Mouse (Mus musculus): ENCODE measurements around the gene Dis3. TPM values are rescaled to one million over a fixed set of nuclear protein-coding genes. Genes with fewer than 3 reads are reported as not detected.

Gene Dis3
- 28.7 and 46.5 TPM in 2 replicates for polyA plus RNA-seq (2014; fragmentation: Nextera tagmentation; extraction: Ambion mirVana)

DNA sequence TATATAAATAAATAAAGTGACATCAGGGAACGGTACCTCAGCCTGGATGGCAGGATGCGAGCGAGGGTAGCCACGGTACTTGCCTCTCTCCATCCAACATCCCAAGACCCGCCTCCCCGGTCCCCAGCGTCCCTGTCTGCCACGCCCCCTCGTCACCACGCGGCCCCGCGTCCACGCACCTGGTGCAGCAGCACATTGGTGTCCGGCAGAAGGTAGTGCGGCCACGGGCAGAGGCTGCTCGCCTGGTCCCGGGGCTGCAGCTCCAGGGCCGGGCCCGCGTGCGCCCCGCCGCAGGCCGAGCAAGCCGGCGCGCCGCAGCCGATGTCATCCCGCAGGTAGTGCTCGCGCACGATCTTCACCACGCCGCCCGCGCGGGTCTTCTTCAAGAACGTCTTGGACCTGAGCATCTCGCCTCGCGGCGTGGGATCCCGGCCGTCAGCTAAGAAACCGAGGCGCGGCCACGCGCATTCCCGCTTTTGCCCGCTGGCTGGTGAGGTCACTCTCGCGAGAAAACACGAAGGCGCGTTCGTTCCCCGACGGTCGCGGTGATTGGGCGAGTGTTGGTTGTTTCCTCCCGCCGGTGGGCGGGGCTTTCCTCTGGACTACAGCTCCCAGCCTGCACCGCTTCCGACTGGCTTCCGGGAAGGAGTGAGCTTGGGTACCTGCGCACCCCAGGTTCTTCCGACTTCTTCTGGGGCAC, at the start of gene Dis3, which contains the start of gene Pibf1:
Dis3 (minus strand) TSS at position 504 of the 700 bp plus-strand sequence.
Pibf1 (plus strand) TSS at position 158 of the 700 bp plus-strand sequence.
- no peaks in the 10 kb centered on the region for H3K9me3 ChIP-seq (ENCODE audit: control insufficient read depth, low read length)
- H3K4me3 ChIP-seq (ENCODE audit: low read length), result peak within 1 kb of the TSS; percentile 87
- H3K9ac ChIP-seq (ENCODE audit: low read depth, low read length), result peak within 1 kb of the TSS; percentile 80
- no peaks in the 10 kb centered on the region for H3K27me3 ChIP-seq (ENCODE audit: control insufficient read depth, insufficient read depth, low read length)
- H3K4me2 ChIP-seq (replicated peaks; ENCODE audit: low read depth, low read length), result peak within 1 kb of the TSS; percentile 64
- ATAC-seq (ENCODE audit: low FRiP score, low TSS enrichment), result peak; percentile 100
- under 1% methylated on average over 68 of the region's 73 CpGs for WGBS
- peak within 1 kb of the TSS; percentile 64 for H3K27ac ChIP-seq (ENCODE audit: low read depth, low read length)
- H3K4me1 ChIP-seq (ENCODE audit: control insufficient read depth, insufficient read depth, low read length), result peaks cover 13% of the 10 kb centered on the region; the same call in 1 of the 2 replicates
- H3K36me3 ChIP-seq (ENCODE audit: control insufficient read depth, insufficient read depth, low read length), result peaks cover 41% of the 10 kb centered on the region

DNA sequence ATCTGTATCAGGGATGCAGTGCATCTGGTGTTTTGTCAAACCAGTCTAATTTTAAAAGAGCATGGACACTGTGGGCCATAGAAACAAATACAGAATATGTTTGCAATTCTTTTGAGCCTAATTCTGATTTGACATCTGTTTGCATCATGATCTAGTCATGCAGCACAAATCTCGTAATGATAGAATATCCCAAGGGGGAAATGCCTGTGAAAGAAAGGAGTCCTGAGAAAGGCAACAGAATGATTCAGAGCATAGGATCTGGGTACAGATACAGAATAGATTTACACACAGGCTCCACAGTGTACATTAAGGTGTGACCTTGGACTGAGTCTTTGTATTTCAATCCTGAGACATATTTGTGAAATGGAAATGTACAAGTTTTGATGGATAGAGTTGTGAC, 47.3 kb upstream of the Dis3 start:
- 82% methylated on average over 1 of the region's 1 CpGs for WGBS
- no peak for ATAC-seq (ENCODE audit: low FRiP score, low TSS enrichment)

DNA sequence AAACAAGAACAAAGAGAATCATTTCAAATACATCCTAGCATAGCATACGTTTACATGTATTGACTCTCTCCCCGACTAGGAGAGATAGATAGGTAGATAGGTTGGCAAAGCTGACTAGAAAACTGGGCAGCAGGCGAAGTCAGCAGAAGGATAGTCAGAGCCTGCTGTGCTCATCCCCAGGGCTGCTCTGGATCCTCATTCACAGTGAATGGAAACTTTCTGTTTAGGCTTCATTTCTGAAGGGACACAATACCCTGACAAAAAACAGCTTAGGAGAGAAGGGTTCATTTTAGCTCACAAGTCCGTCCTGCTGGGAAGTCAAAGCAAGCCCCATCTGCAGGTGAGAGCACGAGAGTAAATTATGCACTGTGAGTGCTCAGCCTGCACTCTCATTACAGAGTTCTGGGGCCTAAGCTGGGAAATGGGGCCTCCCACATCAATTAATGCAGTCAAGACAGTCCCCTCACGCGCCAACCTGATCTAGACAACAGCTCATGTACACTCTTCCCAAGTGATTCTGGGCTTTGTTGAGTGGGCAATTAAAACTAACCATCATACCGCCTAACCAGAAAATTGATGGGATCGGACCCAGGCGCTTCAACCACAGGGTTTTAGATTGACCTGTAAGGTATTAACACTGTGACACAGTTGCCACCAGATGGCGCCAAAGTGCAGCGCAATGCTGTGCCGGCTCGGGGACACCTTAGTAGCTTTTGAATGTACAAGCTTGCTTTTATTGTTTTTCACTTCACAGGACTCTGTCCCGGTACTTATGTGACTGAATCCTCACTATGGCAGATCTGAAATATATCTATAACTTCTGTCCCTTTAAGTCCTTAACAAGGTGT, 42.4 kb upstream of the Dis3 start:
- 22% methylated on average over 15 of the region's 15 CpGs for WGBS
- Histone ChIP-seq H3K4me3 (ENCODE audit: low read length) (no peak overlapping the region), H3K27ac (ENCODE audit: low read depth, low read length) (no peak overlapping the region), H3K4me2 (replicated peaks; ENCODE audit: low read depth, low read length) (no peak overlapping the region), H3K36me3 (ENCODE audit: control insufficient read depth, insufficient read depth, low read length) (peaks cover 13% of the 10 kb centered on the region; the same call in 1 of the 2 replicates), H3K9me3 (ENCODE audit: control insufficient read depth, low read length) (no peaks in the 10 kb centered on the region), H3K4me1 (ENCODE audit: control insufficient read depth, insufficient read depth, low read length) (no peaks in the 10 kb centered on the region), H3K9ac (ENCODE audit: low read depth, low read length) (no peak overlapping the region), H3K27me3 (ENCODE audit: control insufficient read depth, insufficient read depth, low read length) (no peaks in the 10 kb centered on the region)
- peak; percentile 91 for ATAC-seq (ENCODE audit: low FRiP score, low TSS enrichment)

More for the DNA sequence above, 47.3 kb upstream of the Dis3 start:
- no peaks in the 10 kb centered on the region for H3K9me3 ChIP-seq (ENCODE audit: control insufficient read depth, low read length)
- H3K9ac ChIP-seq (ENCODE audit: low read depth, low read length), result no peak overlapping the region
- H3K27me3 ChIP-seq (ENCODE audit: control insufficient read depth, insufficient read depth, low read length), result no peaks in the 10 kb centered on the region
- H3K4me1 ChIP-seq (ENCODE audit: control insufficient read depth, insufficient read depth, low read length), result no peaks in the 10 kb centered on the region
- H3K4me3 ChIP-seq (ENCODE audit: low read length), result no peak overlapping the region
- no peak overlapping the region for H3K27ac ChIP-seq (ENCODE audit: low read depth, low read length)
- peaks cover 8% of the 10 kb centered on the region; the same call in 1 of the 2 replicates for H3K36me3 ChIP-seq (ENCODE audit: control insufficient read depth, insufficient read depth, low read length)
- H3K4me2 ChIP-seq (replicated peaks; ENCODE audit: low read depth, low read length), result no peak overlapping the region

DNA sequence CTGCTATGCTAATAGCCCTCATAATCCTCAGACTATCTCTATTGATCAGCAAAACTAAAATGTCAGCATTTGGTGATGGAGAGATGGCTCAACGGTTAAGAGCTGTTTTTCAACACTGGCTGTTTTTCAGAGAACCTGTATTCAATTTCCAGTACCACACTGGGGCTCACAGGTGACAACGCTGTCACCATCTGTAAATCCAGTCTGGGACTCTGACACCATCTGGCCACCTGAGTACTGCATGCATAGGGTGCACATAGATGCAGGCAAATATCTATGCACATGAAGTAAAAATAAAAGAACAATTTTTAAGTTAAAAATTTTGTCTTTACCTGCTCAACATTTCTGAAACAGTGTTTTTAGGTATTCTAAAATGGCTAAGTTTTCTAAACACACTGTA, 40.5 kb upstream of the Dis3 start:
- Histone ChIP-seq H3K27ac (ENCODE audit: low read depth, low read length) (no peak overlapping the region), H3K9me3 (ENCODE audit: control insufficient read depth, low read length) (no peaks in the 10 kb centered on the region), H3K4me1 (ENCODE audit: control insufficient read depth, insufficient read depth, low read length) (no peaks in the 10 kb centered on the region), H3K36me3 (ENCODE audit: control insufficient read depth, insufficient read depth, low read length) (peaks cover 23% of the 10 kb centered on the region; the same call in 1 of the 2 replicates), H3K4me2 (replicated peaks; ENCODE audit: low read depth, low read length) (no peak overlapping the region), H3K27me3 (ENCODE audit: control insufficient read depth, insufficient read depth, low read length) (no peaks in the 10 kb centered on the region), H3K9ac (ENCODE audit: low read depth, low read length) (no peak overlapping the region), H3K4me3 (ENCODE audit: low read length) (no peak overlapping the region)
- WGBS, result 96% methylated on average over 2 of the region's 2 CpGs
- ATAC-seq (ENCODE audit: low FRiP score, low TSS enrichment), result no peak

DNA sequence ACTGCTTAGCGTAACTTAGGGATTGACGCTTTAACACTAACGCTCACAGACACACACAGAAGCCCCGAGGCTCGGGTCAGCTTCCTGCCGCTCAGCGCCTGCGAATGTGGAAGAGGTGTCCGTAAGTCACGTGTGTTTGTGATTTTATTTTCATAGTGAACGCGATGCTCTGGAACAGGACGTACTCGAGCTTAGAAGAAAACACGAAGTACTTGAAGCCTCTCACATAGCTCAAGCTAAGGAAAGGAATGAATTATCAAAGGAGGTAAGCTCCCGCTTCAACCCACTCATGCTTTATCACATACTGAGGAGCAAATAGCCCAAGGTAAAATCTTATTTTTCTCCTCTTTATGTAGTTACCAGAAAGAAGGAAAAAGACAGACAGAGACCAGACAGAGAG, 36.7 kb upstream of the Dis3 start:
- H3K4me2 ChIP-seq (replicated peaks; ENCODE audit: low read depth, low read length), result no peak overlapping the region
- H3K36me3 ChIP-seq (ENCODE audit: control insufficient read depth, insufficient read depth, low read length), result peaks cover 20% of the 10 kb centered on the region; the same call in 1 of the 2 replicates
- no peak overlapping the region for H3K27ac ChIP-seq (ENCODE audit: low read depth, low read length)
- ATAC-seq (ENCODE audit: low FRiP score, low TSS enrichment), result no peak
- no peaks in the 10 kb centered on the region for H3K9me3 ChIP-seq (ENCODE audit: control insufficient read depth, low read length)
- H3K4me1 ChIP-seq (ENCODE audit: control insufficient read depth, insufficient read depth, low read length), result no peaks in the 10 kb centered on the region
- WGBS, result 88% methylated on average over 16 of the region's 16 CpGs
- no peaks in the 10 kb centered on the region for H3K27me3 ChIP-seq (ENCODE audit: control insufficient read depth, insufficient read depth, low read length)
- H3K9ac ChIP-seq (ENCODE audit: low read depth, low read length), result no peak overlapping the region
- H3K4me3 ChIP-seq (ENCODE audit: low read length), result no peak overlapping the region

DNA sequence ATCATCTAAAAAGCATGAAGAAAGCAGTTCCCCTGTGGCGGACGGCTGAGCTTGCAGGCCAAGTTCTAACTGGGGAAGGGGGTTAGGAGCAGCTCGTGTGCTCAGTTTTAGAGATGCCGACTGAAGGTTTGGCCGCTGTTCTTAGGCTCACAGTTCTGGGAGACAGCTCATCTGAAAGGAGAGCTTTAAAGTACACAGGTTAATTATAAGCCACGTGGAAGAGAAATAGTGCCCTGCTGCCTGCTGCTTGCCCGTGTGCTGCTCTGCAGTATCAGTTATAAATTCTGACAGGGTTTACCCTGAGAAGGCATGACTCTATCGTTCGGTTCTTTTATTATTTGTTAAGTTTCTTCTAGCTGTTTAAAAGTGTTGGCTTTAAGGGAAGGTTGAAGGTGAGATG, 36.2 kb upstream of the Dis3 start:
- H3K27me3 ChIP-seq (ENCODE audit: control insufficient read depth, insufficient read depth, low read length), result no peaks in the 10 kb centered on the region
- H3K27ac ChIP-seq (ENCODE audit: low read depth, low read length), result no peak overlapping the region
- no peak overlapping the region for H3K4me2 ChIP-seq (replicated peaks; ENCODE audit: low read depth, low read length)
- peaks cover 17% of the 10 kb centered on the region; the same call in 1 of the 2 replicates for H3K36me3 ChIP-seq (ENCODE audit: control insufficient read depth, insufficient read depth, low read length)
- WGBS, result 85% methylated on average over 9 of the region's 9 CpGs
- no peak overlapping the region for H3K4me3 ChIP-seq (ENCODE audit: low read length)
- H3K4me1 ChIP-seq (ENCODE audit: control insufficient read depth, insufficient read depth, low read length), result no peaks in the 10 kb centered on the region
- no peaks in the 10 kb centered on the region for H3K9me3 ChIP-seq (ENCODE audit: control insufficient read depth, low read length)
- no peak for ATAC-seq (ENCODE audit: low FRiP score, low TSS enrichment)
- H3K9ac ChIP-seq (ENCODE audit: low read depth, low read length), result no peak overlapping the region

DNA sequence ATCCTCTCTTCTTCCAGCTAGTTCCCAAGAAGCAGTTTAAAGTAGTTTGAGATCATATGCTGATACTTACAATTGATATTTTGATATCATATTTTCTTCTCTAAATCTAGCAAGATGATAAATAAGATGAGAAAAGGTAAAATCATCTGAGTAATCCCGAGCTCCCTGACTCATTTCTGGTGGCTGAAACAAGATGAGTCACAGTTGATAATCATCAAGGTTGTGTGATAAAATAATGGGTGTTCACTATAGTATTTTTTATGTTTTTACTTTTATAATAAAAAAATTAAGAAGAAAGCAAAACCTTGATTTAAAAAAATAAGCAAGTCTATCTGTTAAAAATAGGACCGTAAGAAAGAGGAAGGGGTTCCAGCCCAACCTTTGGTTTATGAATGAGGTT, 34.5 kb upstream of the Dis3 start:
- Histone ChIP-seq H3K4me2 (replicated peaks; ENCODE audit: low read depth, low read length) (no peak overlapping the region), H3K27me3 (ENCODE audit: control insufficient read depth, insufficient read depth, low read length) (no peaks in the 10 kb centered on the region), H3K4me1 (ENCODE audit: control insufficient read depth, insufficient read depth, low read length) (no peaks in the 10 kb centered on the region), H3K4me3 (ENCODE audit: low read length) (no peak overlapping the region), H3K9ac (ENCODE audit: low read depth, low read length) (no peak overlapping the region), H3K27ac (ENCODE audit: low read depth, low read length) (no peak overlapping the region), H3K9me3 (ENCODE audit: control insufficient read depth, low read length) (no peaks in the 10 kb centered on the region), H3K36me3 (ENCODE audit: control insufficient read depth, insufficient read depth, low read length) (peaks cover 17% of the 10 kb centered on the region; the same call in 1 of the 2 replicates)
- WGBS, result 95% methylated on average over 2 of the region's 2 CpGs
- no peak for ATAC-seq (ENCODE audit: low FRiP score, low TSS enrichment)

DNA sequence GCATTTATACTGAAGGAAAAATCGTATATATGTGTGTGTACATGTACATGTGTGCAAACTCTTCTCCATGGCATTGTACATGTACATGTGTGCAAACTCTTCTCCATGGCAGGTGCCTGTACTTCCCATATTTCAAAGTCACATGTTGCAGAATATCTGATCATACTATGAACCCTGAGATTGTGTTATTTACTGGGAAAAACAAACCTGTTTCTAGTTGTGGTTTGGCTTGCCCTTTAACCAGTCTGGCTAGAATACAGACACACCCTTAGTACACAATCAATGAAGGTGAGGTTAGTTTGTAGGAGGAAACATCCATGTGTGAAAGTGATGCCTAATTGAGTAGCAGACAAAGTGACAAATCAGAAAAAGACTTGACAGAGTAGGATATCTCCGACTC, 29.5 kb upstream of the Dis3 start:
- no peak for ATAC-seq (ENCODE audit: low FRiP score, low TSS enrichment)

DNA sequence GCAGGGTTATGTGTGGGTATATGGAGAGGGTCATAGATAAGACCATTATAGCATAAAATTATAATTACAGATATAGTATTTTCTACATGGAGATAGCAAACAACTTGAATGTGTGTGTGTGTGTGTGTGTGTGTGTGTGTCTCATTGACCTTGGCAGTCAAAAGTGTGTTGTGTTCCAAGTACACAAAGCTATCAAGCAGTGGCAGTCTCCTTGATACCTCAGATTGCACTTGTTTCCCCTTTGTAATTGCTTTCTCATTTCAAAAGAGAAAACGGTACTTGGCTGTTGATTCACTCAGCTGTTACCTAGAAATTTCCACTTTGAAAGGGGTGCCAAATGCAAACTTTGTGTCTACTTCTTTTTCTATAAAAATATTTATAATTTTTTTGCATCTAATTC, 27.9 kb upstream of the Dis3 start:
- Histone ChIP-seq H3K4me3 (ENCODE audit: low read length) (no peak overlapping the region), H3K27me3 (ENCODE audit: control insufficient read depth, insufficient read depth, low read length) (no peaks in the 10 kb centered on the region), H3K4me2 (replicated peaks; ENCODE audit: low read depth, low read length) (no peak overlapping the region), H3K27ac (ENCODE audit: low read depth, low read length) (no peak overlapping the region), H3K9ac (ENCODE audit: low read depth, low read length) (no peak overlapping the region), H3K36me3 (ENCODE audit: control insufficient read depth, insufficient read depth, low read length) (no peaks in the 10 kb centered on the region; the same call in 1 of the 2 replicates), H3K9me3 (ENCODE audit: control insufficient read depth, low read length) (no peaks in the 10 kb centered on the region), H3K4me1 (ENCODE audit: control insufficient read depth, insufficient read depth, low read length) (no peaks in the 10 kb centered on the region)
- no peak for ATAC-seq (ENCODE audit: low FRiP score, low TSS enrichment)
- 95% methylated on average over 1 of the region's 1 CpGs for WGBS

More for the DNA sequence above, 29.5 kb upstream of the Dis3 start:
- Histone ChIP-seq H3K27me3 (ENCODE audit: control insufficient read depth, insufficient read depth, low read length) (no peaks in the 10 kb centered on the region), H3K27ac (ENCODE audit: low read depth, low read length) (no peak overlapping the region), H3K9ac (ENCODE audit: low read depth, low read length) (no peak overlapping the region), H3K4me2 (replicated peaks; ENCODE audit: low read depth, low read length) (no peak overlapping the region), H3K4me3 (ENCODE audit: low read length) (no peak overlapping the region), H3K9me3 (ENCODE audit: control insufficient read depth, low read length) (no peaks in the 10 kb centered on the region), H3K36me3 (ENCODE audit: control insufficient read depth, insufficient read depth, low read length) (no peaks in the 10 kb centered on the region; the same call in 1 of the 2 replicates), H3K4me1 (ENCODE audit: control insufficient read depth, insufficient read depth, low read length) (no peaks in the 10 kb centered on the region)
- WGBS, result 89% methylated on average over 2 of the region's 2 CpGs
